Mouse (Mus musculus): ENCODE measurements around the gene Dnmt1.

GRCm38 (mm10) chr9:20872991-20873390 lies 86.7 kb downstream of the Dnmt1 start:
- TF ChIP-seq CTCF (IDR thresholded peaks at IDR 0.05; ENCODE audit: low read depth, low read length) (no peak), POLR2A (IDR thresholded peaks at IDR 0.05; ENCODE audit: borderline replicate concordance, low read depth, low read length) (no peak)

Data from bone marrow macrophage, adult 2 months (primary cell).